Comparison of ENCODE assay signal across 19 mouse cellular contexts in genomic region chr9:100041776-100042175, GRCm38 (mm10).
DNase-seq lines count a peak whose midpoint lies in the region; ATAC-seq and TF ChIP-seq lines count a peak whose summit lies in the region.
"Had no signal": no experiment of that assay in that cellular context is flagged by ENCODE, and none has a peak within 500 bp of the region (broad histone marks: within the 10 kb centered on the region; RNA-seq: fewer than 3 reads in every experiment).

No protein-coding gene starts in this region.

- peaks cover 14% of the 10 kb centered on the region; the same call in 1 of the 2 replicates for H3K27me3 ChIP-seq in forebrain, embryonic 13.5 days
- H3K27me3 ChIP-seq in forebrain, embryonic 11.5 days (ENCODE audit: control insufficient read depth, insufficient read depth, low read length) = no peaks in the 10 kb centered on the region; the same call in 1 of the 2 replicates
- H3K27me3 ChIP-seq in midbrain, embryonic 11.5 days (ENCODE audit: control insufficient read depth, insufficient read depth, low read length) = peaks cover 27% of the 10 kb centered on the region
- 0 out of 2 replicates have a peak, but pooled peaks cover 3% of the 10 kb centered on the region for H3K27me3 ChIP-seq in midbrain, embryonic 15.5 days (replicated peaks)
- H3K27me3 ChIP-seq: embryonic facial prominence, embryonic 15.5 days; heart, embryonic 15.5 days; limb, embryonic 13.5 days; neural tube, embryonic 15.5 days had no signal

- TF ChIP-seq CTCF in layer of hippocampus, adult 2 months (conservative IDR thresholded peaks at IDR 0.05) = no peak

- peak overlapping the region; percentile 10; the same call in 1 of the 2 replicates for H3K4me2 ChIP-seq in forebrain, embryonic 13.5 days
- H3K4me2 ChIP-seq in forebrain, embryonic 11.5 days (ENCODE audit: low read depth, low read length, severe bottlenecking) = no peak overlapping the region
- H3K4me2 ChIP-seq in midbrain, embryonic 11.5 days = no peak overlapping the region
- no peak overlapping the region for H3K4me2 ChIP-seq in midbrain, embryonic 15.5 days
- H3K4me2 ChIP-seq: embryonic facial prominence, embryonic 15.5 days; heart, embryonic 15.5 days; limb, embryonic 13.5 days; neural tube, embryonic 15.5 days had no signal

- 41% methylated on average over 6 of the region's 6 CpGs for WGBS in forebrain, embryonic 13.5 days
- 53% methylated on average over 6 of the region's 6 CpGs for WGBS in forebrain, embryonic 11.5 days
- 64% methylated on average over 6 of the region's 6 CpGs for WGBS in midbrain, embryonic 11.5 days
- WGBS in midbrain, embryonic 15.5 days = 50% methylated on average over 6 of the region's 6 CpGs

- H3K9ac ChIP-seq in forebrain, embryonic 13.5 days = no peak overlapping the region
- no peak overlapping the region for H3K9ac ChIP-seq in forebrain, embryonic 11.5 days (ENCODE audit: low read length)
- no peak overlapping the region for H3K9ac ChIP-seq in midbrain, embryonic 11.5 days (ENCODE audit: low read length)
- H3K9ac ChIP-seq in midbrain, embryonic 15.5 days = no peak overlapping the region
- H3K9ac ChIP-seq: embryonic facial prominence, embryonic 15.5 days; heart, embryonic 15.5 days; limb, embryonic 13.5 days; liver, embryonic 14.5 days; neural tube, embryonic 15.5 days had no signal

- H3K9me3 ChIP-seq in forebrain, embryonic 13.5 days (replicated peaks) = no peaks in the 10 kb centered on the region
- H3K9me3 ChIP-seq in forebrain, embryonic 11.5 days (ENCODE audit: control insufficient read depth, low read length) = no peaks in the 10 kb centered on the region
- no peaks in the 10 kb centered on the region for H3K9me3 ChIP-seq in midbrain, embryonic 11.5 days (ENCODE audit: control insufficient read depth, low read length)
- H3K9me3 ChIP-seq in midbrain, embryonic 15.5 days = no peaks in the 10 kb centered on the region
- H3K9me3 ChIP-seq: embryonic facial prominence, embryonic 15.5 days; heart, embryonic 15.5 days; limb, embryonic 13.5 days; neural tube, embryonic 15.5 days had no signal

- no peak overlapping the region for H3K4me3 ChIP-seq in forebrain, embryonic 13.5 days
- no peak overlapping the region for H3K4me3 ChIP-seq in forebrain, embryonic 11.5 days (ENCODE audit: low read depth, low read length)
- no peak overlapping the region for H3K4me3 ChIP-seq in midbrain, embryonic 11.5 days (ENCODE audit: low read depth, low read length)
- no peak overlapping the region for H3K4me3 ChIP-seq in midbrain, embryonic 15.5 days
- no peak overlapping the region for H3K4me3 ChIP-seq in layer of hippocampus, adult 2 months
- H3K4me3 ChIP-seq: embryonic facial prominence, embryonic 15.5 days; heart, embryonic 15.5 days; limb, embryonic 13.5 days; neural tube, embryonic 15.5 days had no signal

- H3K4me1 ChIP-seq in forebrain, embryonic 13.5 days = peaks cover 19% of the 10 kb centered on the region
- H3K4me1 ChIP-seq in forebrain, embryonic 11.5 days (replicated peaks; ENCODE audit: control insufficient read depth, insufficient read depth, low read length) = no peaks in the 10 kb centered on the region
- H3K4me1 ChIP-seq in midbrain, embryonic 11.5 days (ENCODE audit: control insufficient read depth, insufficient read depth, low read length) = peaks cover 9% of the 10 kb centered on the region
- peaks cover 3% of the 10 kb centered on the region; the same call in 1 of the 2 replicates for H3K4me1 ChIP-seq in midbrain, embryonic 15.5 days
- H3K4me1 ChIP-seq: embryonic facial prominence, embryonic 15.5 days; heart, embryonic 15.5 days; limb, embryonic 13.5 days had no signal

- no peak for DNase-seq in forebrain, embryonic 11.5 days (ENCODE audit: low spot score)
- peak; percentile 79 for DNase-seq in midbrain, embryonic 11.5 days (ENCODE audit: low spot score, missing footprints)
- DNase-seq in embryo, embryonic 11 days = peak; percentile 10
- DNase-seq in layer of hippocampus, adult 2 months (ENCODE audit: low spot score in 2 of 2) = no peak
- no peak for DNase-seq in natural killer cell, adult 2 months (ENCODE audit: low spot score in 2 of 2)
- DNase-seq: cerebellum, adult 11 months; heart, adult 18-20 months; kidney, adult 11 months; kidney, postnatal 14 days; thymus, postnatal 4 days had no signal

- H3K27ac ChIP-seq in forebrain, embryonic 13.5 days = no peak overlapping the region
- H3K27ac ChIP-seq in forebrain, embryonic 11.5 days (ENCODE audit: low read depth, low read length) = no peak overlapping the region
- H3K27ac ChIP-seq in midbrain, embryonic 11.5 days (ENCODE audit: low read depth, low read length) = no peak overlapping the region
- H3K27ac ChIP-seq in midbrain, embryonic 15.5 days = no peak overlapping the region
- H3K27ac ChIP-seq in layer of hippocampus, adult 2 months = no peak overlapping the region
- H3K27ac ChIP-seq: embryonic facial prominence, embryonic 15.5 days; heart, embryonic 15.5 days; limb, embryonic 13.5 days; liver, embryonic 14.5 days; neural tube, embryonic 15.5 days had no signal

- peak; percentile 63 for ATAC-seq in forebrain, embryonic 13.5 days
- no peak for ATAC-seq in forebrain, embryonic 11.5 days (replicated peaks; ENCODE audit: low FRiP score)
- ATAC-seq in midbrain, embryonic 11.5 days (ENCODE audit: low FRiP score) = no peak
- no peak for ATAC-seq in midbrain, embryonic 15.5 days (replicated peaks)
- ATAC-seq: lung, postnatal 0 days; Patski had no signal

- H3K36me3 ChIP-seq in forebrain, embryonic 13.5 days (ENCODE audit: poor library complexity, severe bottlenecking) = no peaks in the 10 kb centered on the region
- H3K36me3 ChIP-seq in forebrain, embryonic 11.5 days (ENCODE audit: control insufficient read depth, insufficient read depth, low read length) = no peaks in the 10 kb centered on the region
- no peaks in the 10 kb centered on the region for H3K36me3 ChIP-seq in midbrain, embryonic 11.5 days (ENCODE audit: control insufficient read depth, insufficient read depth, low read length)
- H3K36me3 ChIP-seq in midbrain, embryonic 15.5 days (replicated peaks) = no peaks in the 10 kb centered on the region
- H3K36me3 ChIP-seq: embryonic facial prominence, embryonic 15.5 days; heart, embryonic 15.5 days; limb, embryonic 13.5 days; neural tube, embryonic 15.5 days had no signal

Comparison
In these comparisons a context has a peak if more than half of its experiments do, and no peak if none do; other contexts are left out.
1. DNase-seq: peak in midbrain, embryonic 11.5 days (single experiment) and embryo, embryonic 11 days (single experiment); none in forebrain, embryonic 11.5 days (single experiment), layer of hippocampus, adult 2 months (0 of 2) and natural killer cell, adult 2 months (0 of 2).